Mouse (Mus musculus): Measurements from ENCODE around the gene Tgm2. TPM values are rescaled to one million over a fixed set of nuclear protein-coding genes. Genes with fewer than 3 reads are reported as not detected.

The Tgm2 gene
- polyA plus RNA-seq, 1 experiment from 2014 or later: 63.8 TPM

DNA sequence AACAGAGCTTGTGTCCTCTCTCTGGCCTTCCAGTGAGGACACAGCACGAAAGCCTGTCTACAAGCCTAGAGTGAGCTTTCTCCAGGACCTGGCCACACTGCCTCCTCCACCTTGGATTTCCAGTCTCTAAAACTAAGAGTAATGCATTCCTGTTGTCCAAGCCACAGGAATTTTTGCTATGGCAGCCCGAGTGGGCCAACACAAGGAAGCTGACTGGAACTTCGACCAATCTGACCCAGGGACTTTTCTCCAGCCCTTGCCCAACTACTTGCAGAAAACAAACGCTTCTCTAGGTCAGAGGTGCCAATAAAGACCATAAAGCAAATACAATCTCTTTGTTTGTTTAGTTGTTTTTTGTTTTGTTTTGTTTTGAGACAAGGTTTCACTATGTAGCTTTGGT lies 56.1 kb downstream of the Tgm2 start:
- 63% methylated on average over 4 of the region's 4 CpGs for WGBS (ENCODE audit: insufficient replicate concordance)
- Histone ChIP-seq H3K27ac (no peak overlapping the region), H3K4me2 (no peak overlapping the region), H3K4me1 (replicated peaks) (peaks cover 19% of the 10 kb centered on the region), H3K9me3 (replicated peaks) (no peaks in the 10 kb centered on the region), H3K4me3 (replicated peaks) (no peak overlapping the region), H3K36me3 (no peaks in the 10 kb centered on the region), H3K27me3 (no peaks in the 10 kb centered on the region), H3K9ac (no peak overlapping the region)
- DNase-seq (no peak), ATAC-seq (ENCODE audit: low read depth) (no peak)

DNA sequence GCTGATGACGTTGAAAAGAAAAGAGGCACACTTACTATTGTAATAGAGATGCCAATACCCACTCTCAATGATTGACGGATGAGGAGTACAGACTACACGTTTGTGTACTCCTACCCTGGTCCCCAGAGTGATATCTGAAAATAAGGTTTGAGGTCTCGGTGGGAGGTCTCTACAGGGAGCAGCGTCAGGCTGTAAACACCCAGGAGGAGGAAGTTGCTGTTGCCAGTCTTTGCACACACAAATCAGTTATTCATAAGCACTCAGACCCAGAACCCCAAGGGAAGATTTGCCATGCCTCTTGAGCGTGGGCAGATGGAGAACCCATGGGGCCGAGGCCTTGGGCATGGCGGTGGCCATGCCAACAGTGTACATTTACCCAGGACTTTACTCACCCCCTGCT lies 61.8 kb downstream of the Tgm2 start:
- Histone ChIP-seq H3K36me3 (no peaks in the 10 kb centered on the region), H3K4me3 (replicated peaks) (no peak overlapping the region), H3K4me2 (no peak overlapping the region), H3K9ac (no peak overlapping the region), H3K27me3 (no peaks in the 10 kb centered on the region), H3K9me3 (replicated peaks) (no peaks in the 10 kb centered on the region), H3K4me1 (replicated peaks) (peaks cover 25% of the 10 kb centered on the region), H3K27ac (0 out of 2 replicates have a peak overlapping the region, but pooled peaks have one; percentile 35)
- 51% methylated on average over 8 of the region's 8 CpGs for WGBS (ENCODE audit: insufficient replicate concordance)
- no peak for ATAC-seq (ENCODE audit: low read depth)
- DNase-seq: no peak

DNA sequence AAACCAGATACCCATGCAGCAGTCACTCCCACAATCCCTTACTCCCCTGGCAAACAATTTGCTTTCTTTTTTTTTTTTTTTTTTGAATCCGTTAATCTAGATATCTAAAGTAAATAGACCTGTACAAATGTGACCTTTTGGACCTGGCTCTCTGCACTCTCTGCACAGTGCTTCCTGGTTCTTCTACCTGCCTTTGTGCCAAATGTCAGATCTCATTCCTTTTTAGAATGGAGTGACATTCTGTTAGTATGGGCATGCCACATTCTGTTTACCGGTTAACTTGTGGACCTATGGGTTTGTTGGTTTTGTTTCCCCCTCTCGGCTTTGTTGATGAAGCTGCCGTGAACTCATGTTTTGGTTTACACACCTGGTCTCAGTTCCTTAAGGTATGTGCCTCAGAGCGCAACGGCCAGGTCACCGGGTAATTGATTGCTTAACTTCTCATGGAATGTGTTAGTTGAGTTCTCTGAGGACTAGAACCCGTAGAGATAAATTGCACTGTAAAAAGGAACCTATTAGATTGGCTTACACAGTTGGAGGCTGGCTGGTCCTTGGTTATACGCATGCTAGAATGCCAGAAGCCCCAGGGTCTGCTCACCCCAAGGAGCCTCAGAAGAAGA lies 65.5 kb downstream of the Tgm2 start:
- Histone ChIP-seq H3K9me3 (replicated peaks) (no peaks in the 10 kb centered on the region), H3K27me3 (no peaks in the 10 kb centered on the region), H3K27ac (peak overlapping the region; percentile 45), H3K4me2 (no peak overlapping the region), H3K9ac (no peak overlapping the region), H3K4me3 (replicated peaks) (no peak overlapping the region), H3K4me1 (replicated peaks) (peaks cover 32% of the 10 kb centered on the region), H3K36me3 (peaks cover 22% of the 10 kb centered on the region)
- ATAC-seq (ENCODE audit: low read depth) (peak; percentile 41; the same call in 1 of the 2 replicates), DNase-seq (no peak)
- 79% methylated on average over 9 of the region's 9 CpGs for WGBS (ENCODE audit: insufficient replicate concordance)

DNA sequence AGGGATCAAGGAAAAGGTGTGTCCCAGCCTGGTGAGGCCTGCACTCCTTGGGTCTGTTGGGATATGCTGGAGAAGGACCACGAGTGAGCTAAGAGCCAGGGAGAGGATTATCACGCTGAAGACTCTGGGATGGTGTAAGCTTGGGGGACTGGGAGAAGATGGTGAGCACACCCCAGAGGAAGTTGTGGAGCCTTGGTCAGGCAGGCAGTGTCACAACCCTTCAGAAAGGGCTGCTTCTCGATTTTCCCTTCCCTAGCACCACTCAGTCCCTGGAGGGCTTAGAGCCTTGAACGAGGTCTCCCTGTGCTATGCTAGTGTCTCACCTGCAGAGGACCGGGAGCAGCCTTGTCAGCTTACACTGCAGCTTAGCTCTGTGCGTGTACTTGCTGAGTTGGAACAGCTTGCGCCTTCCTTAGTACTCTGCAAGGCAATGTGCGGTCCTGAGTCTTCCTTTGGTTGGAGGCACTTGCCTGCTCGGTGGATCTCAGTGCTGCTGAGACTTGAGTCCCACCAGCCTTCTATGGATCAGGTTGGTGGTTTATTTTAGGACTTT lies 66.3 kb downstream of the Tgm2 start:
- peak; percentile 48 for ATAC-seq (ENCODE audit: low read depth)

DNA sequence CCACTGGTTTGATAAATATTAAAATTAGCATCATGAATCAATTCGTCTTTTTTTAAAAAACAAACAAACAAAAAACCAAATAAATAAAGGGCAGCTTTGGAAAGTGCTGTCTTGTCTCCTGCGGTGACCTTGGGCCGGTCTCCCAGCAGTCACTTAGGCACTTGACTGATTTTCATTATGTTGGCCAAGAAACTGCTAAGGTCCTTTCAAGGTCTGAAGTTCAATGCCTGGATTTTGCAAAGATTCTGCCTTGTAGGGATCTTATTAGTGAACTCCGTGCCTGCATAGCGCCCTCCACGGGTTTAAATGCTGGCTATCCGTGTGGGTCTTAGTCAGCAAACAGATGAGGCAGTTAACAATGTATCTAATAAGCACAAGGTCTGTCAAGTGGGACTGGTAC lies 67.3 kb downstream of the Tgm2 start:
- 0 out of 2 replicates have a peak, but pooled peaks cover 18% of the 10 kb centered on the region for H3K4me1 ChIP-seq (replicated peaks)
- no peak overlapping the region for H3K9ac ChIP-seq
- ATAC-seq (ENCODE audit: low read depth) (no peak), DNase-seq (no peak)
- H3K9me3 ChIP-seq (replicated peaks): no peaks in the 10 kb centered on the region
- H3K4me3 ChIP-seq (replicated peaks): no peak overlapping the region
- WGBS (ENCODE audit: insufficient replicate concordance): 80% methylated on average over 7 of the region's 7 CpGs
- peaks cover 39% of the 10 kb centered on the region for H3K36me3 ChIP-seq
- no peaks in the 10 kb centered on the region for H3K27me3 ChIP-seq
- H3K27ac ChIP-seq: 0 out of 2 replicates have a peak overlapping the region, but pooled peaks have one; percentile 11
- no peak overlapping the region for H3K4me2 ChIP-seq

More for the DNA sequence above, 66.3 kb downstream of the Tgm2 start:
- DNase-seq: no peak
- no peak overlapping the region for H3K4me2 ChIP-seq
- WGBS (ENCODE audit: insufficient replicate concordance): 58% methylated on average over 9 of the region's 9 CpGs
- peaks cover 24% of the 10 kb centered on the region for H3K4me1 ChIP-seq (replicated peaks)
- H3K27ac ChIP-seq: peak overlapping the region; percentile 36
- H3K9ac ChIP-seq: no peak overlapping the region
- H3K36me3 ChIP-seq: peaks cover 30% of the 10 kb centered on the region
- H3K27me3 ChIP-seq: no peaks in the 10 kb centered on the region
- H3K4me3 ChIP-seq (replicated peaks): no peak overlapping the region
- H3K9me3 ChIP-seq (replicated peaks): no peaks in the 10 kb centered on the region

DNA sequence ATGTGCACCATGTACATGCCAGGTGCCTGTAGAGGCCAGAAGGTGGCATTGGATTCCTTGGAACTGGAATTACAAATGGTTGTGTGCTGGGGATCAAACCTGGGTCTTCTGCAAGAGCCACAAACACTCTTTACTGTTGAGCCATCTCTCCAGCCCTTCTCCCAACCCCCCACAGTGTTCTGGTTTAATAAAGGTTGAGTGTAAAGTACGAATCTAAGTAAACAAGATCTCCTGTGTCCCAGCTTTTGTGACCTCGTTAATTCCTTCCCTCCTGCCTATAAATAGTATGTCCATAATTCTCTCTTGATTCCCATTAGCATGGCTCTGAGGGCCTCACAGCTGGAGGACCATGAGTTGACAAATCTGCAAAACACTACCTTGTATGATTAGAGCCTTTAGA lies 68.3 kb downstream of the Tgm2 start:
- DNase-seq (no peak), ATAC-seq (ENCODE audit: low read depth) (no peak)
- WGBS (ENCODE audit: insufficient replicate concordance): 78% methylated on average over 2 of the region's 2 CpGs
- H3K27ac ChIP-seq: no peak overlapping the region
- no peak overlapping the region for H3K4me3 ChIP-seq (replicated peaks)
- H3K4me2 ChIP-seq: no peak overlapping the region
- H3K27me3 ChIP-seq: no peaks in the 10 kb centered on the region
- H3K36me3 ChIP-seq: peaks cover 48% of the 10 kb centered on the region
- no peak overlapping the region for H3K9ac ChIP-seq
- no peaks in the 10 kb centered on the region for H3K9me3 ChIP-seq (replicated peaks)
- H3K4me1 ChIP-seq (replicated peaks): 0 out of 2 replicates have a peak, but pooled peaks cover 18% of the 10 kb centered on the region

DNA sequence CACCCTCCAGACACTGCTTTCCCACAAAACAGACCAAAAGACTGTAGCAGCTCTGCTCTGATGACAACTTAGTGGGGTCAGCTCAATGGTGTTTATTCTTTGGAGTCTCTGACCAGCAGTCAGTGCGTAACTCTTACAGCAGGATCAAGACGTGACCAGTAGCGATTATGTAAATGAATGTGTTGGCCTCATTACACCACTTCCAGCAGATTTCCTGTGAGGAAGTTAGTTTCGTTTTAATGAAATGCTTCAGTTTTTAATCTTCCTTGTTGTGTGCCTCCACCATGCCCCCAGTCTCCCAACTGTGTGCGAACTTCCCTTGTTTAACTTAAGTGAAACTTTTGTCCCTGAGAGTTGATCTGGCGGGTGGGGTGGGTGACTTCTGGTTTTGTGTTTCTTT lies 69.5 kb downstream of the Tgm2 start:
- ATAC-seq (ENCODE audit: low read depth) (no peak), DNase-seq (no peak)
- no peak overlapping the region for H3K4me2 ChIP-seq
- no peak overlapping the region for H3K4me3 ChIP-seq (replicated peaks)
- H3K36me3 ChIP-seq: peaks cover 61% of the 10 kb centered on the region
- 0 out of 2 replicates have a peak, but pooled peaks cover 18% of the 10 kb centered on the region for H3K4me1 ChIP-seq (replicated peaks)
- no peaks in the 10 kb centered on the region for H3K27me3 ChIP-seq
- H3K9ac ChIP-seq: no peak overlapping the region
- peak overlapping the region; percentile 25; the same call in 1 of the 2 replicates for H3K27ac ChIP-seq
- no peaks in the 10 kb centered on the region for H3K9me3 ChIP-seq (replicated peaks)
- 76% methylated on average over 6 of the region's 6 CpGs for WGBS (ENCODE audit: insufficient replicate concordance)

DNA sequence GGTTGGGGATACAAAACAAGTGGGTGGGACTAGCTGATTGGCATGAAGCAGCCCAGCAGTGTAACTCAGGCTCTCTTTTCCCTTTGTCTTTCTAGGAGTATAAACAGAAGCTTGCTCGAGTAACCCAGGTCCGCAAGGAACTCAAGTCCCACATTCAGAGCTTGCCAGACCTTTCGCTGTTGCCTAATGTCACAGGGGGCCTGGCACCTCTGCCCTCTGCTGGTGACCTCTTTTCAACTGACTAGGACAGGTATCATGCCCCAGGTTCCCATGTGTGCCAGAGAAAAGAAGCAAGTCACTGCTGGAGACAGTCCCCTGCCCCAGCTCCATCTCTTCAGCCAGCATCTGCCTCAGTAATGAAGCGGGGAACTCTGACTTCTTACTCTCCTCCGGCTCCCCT lies 71.4 kb downstream of the Tgm2 start:
- Histone ChIP-seq H3K27ac (no peak overlapping the region), H3K4me2 (no peak overlapping the region), H3K4me3 (replicated peaks) (no peak overlapping the region), H3K9ac (no peak overlapping the region), H3K27me3 (no peaks in the 10 kb centered on the region), H3K36me3 (peaks cover 79% of the 10 kb centered on the region), H3K4me1 (replicated peaks) (0 out of 2 replicates have a peak, but pooled peaks cover 14% of the 10 kb centered on the region), H3K9me3 (replicated peaks) (no peaks in the 10 kb centered on the region)
- WGBS (ENCODE audit: insufficient replicate concordance): 93% methylated on average over 5 of the region's 5 CpGs
- DNase-seq: no peak
- ATAC-seq (ENCODE audit: low read depth): no peak

DNA sequence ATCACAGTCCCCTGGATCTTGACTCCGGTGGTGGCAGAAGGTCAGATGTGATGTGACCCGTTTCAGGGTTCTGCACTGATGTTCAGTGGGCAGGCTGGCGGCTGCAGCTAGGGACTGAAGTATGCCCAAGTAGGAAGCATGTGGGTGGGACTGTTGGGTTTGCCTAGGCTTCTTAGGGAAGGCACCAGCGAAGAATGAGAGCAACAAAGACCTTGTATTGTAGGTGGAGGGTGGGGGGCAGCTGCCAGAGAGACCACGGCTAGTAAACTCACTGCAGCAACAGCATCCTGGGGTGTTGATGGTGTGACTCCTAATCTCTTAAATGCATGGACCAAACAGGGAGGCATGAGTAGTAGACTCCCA lies 74.6 kb downstream of the Tgm2 start:
- no peaks in the 10 kb centered on the region for H3K9me3 ChIP-seq (replicated peaks)
- H3K9ac ChIP-seq: no peak overlapping the region
- H3K27ac ChIP-seq: no peak overlapping the region
- ATAC-seq (ENCODE audit: low read depth) (no peak), DNase-seq (no peak)
- no peak overlapping the region for H3K4me2 ChIP-seq
- 82% methylated on average over 5 of the region's 5 CpGs for WGBS (ENCODE audit: insufficient replicate concordance)
- 0 out of 2 replicates have a peak, but pooled peaks cover 4% of the 10 kb centered on the region for H3K4me1 ChIP-seq (replicated peaks)
- no peak overlapping the region for H3K4me3 ChIP-seq (replicated peaks)
- no peaks in the 10 kb centered on the region for H3K27me3 ChIP-seq
- H3K36me3 ChIP-seq: peaks cover 84% of the 10 kb centered on the region

DNA sequence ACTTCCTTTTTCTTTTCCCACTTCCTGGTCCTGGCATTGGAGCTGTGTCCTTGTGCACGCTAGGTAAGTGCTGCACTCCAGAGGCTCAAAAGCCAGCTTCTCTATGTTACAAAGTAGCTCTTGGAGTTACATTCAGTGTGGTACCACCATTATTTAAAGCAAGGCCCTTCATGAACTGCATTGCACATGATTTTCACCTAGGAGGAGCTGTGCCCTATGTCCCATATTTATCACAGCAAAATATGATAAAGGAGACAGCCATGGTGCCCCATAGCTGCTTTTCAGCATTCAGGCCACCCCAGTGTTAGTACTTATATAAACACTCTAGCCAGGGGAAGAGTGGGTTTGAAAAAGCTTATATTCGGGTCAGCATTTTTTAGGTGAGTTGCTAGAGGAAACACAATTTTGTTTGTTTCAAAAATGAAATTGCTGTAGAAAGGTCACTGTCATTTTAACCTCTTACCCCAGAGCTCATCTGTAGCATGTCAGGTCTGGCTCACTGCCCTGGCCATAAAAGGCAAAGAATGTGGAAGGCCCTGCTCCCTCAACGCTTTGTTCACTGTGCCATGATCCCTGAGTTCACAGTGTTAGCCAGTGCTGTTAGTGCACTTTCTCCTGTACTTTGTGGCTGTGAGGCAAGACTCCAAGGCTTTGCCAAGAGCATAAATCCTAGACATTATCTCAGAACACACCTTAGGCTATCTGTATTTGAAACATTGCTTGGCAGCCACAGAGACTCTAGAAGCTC lies 75.2 kb downstream of the Tgm2 start:
- Histone ChIP-seq H3K9me3 (replicated peaks) (no peaks in the 10 kb centered on the region), H3K4me2 (no peak overlapping the region), H3K4me3 (replicated peaks) (no peak overlapping the region), H3K27ac (no peak overlapping the region), H3K9ac (no peak overlapping the region), H3K36me3 (peaks cover 84% of the 10 kb centered on the region), H3K27me3 (no peaks in the 10 kb centered on the region), H3K4me1 (replicated peaks) (no peaks in the 10 kb centered on the region)
- DNase-seq (no peak), ATAC-seq (ENCODE audit: low read depth) (no peak)
- WGBS (ENCODE audit: insufficient replicate concordance): 77% methylated on average over 3 of the region's 3 CpGs

DNA sequence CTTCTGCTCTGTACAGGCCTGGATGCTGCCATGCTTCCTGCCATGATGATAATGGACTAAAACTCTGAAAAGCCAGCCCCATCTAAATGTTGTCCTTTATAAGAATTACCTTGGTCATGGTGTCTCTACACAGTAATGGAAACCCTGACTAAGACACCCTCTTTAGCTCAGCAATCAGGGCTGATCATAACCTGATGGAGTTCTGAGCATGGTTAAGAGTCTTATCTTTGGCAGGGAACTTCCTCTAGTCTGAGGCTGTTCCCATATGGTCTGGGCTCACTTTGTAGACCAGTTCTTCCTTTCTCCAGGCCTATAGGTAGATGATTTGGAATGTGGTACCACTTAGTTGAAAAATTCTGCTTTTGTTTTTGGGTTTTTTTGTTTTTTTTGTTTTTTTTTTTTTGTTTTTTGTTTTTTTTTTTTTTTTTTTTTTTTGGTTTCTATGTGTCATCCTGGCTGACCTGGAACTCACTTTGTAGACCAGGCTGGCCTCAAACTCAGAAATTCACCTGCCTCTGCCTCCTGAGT lies 77.7 kb downstream of the Tgm2 start:
- no peak for DNase-seq
- H3K4me2 ChIP-seq: no peak overlapping the region
- H3K27ac ChIP-seq: no peak overlapping the region
- peaks cover 79% of the 10 kb centered on the region for H3K36me3 ChIP-seq
- ATAC-seq (ENCODE audit: low read depth): no peak
- no peaks in the 10 kb centered on the region for H3K9me3 ChIP-seq (replicated peaks)
- no peak overlapping the region for H3K9ac ChIP-seq
- H3K4me1 ChIP-seq (replicated peaks): no peaks in the 10 kb centered on the region; the same call in 1 of the 2 replicates
- no peak overlapping the region for H3K4me3 ChIP-seq (replicated peaks)
- H3K27me3 ChIP-seq: no peaks in the 10 kb centered on the region
